Mouse (Mus musculus) hematopoietic stem cell, adult 5-6 weeks (primary cell): ENCODE measurements around the gene Wnt5b. TPM values are rescaled to one million over a fixed set of nuclear protein-coding genes. Genes with fewer than 3 reads are reported as not detected.
A peak's percentile ranks its signal among the peaks of the same experiment; 100 is the strongest.

Source experiments
- ATAC-seq, 2 experiments: fragments of 125-278 bp in 1 of 2; replicated peaks in 1 of 2; 2 replicates each; pipeline ENCODE4 v1.8.0; 2016 to 2017; ENCODE audit warnings: inconsistent platforms in 2 of 2, mild to moderate bottlenecking in 2 of 2, moderate number of reproducible peaks in 2 of 2, low read depth in 1 of 2, moderate TSS enrichment in 1 of 2; ENCODE audit not compliant: low FRiP score in 2 of 2, poor library complexity in 2 of 2, severe bottlenecking in 2 of 2, insufficient read depth in 1 of 2, low TSS enrichment in 1 of 2
- total RNA-seq: library from RNA; stranded (forward); fragments of 172-1452, 232-1000 nt; gene quantifications from 2 replicates; pipeline ENCODE4 v1.2.3, GENCODE M21; 2017

Wnt5b gene
- 0.81 TPM in 1 of 2 replicates, not detected in the other for total RNA-seq

- ATAC-seq: no peak
Measured at GRCm38 (mm10) chr6:119543803-119544517, at the start of gene Wnt5b. Wnt5b (minus strand) TSS chr6:119544347.

GRCm38 (mm10) chr6:119590872-119591271, 46.7 kb upstream of the Wnt5b start:
- ATAC-seq: no peak

GRCm38 (mm10) chr6:119587897-119588296, 43.8 kb upstream of the Wnt5b start:
- no peak for ATAC-seq

- no peak for ATAC-seq
Measured at GRCm38 (mm10) chr6:119587454-119587853, 43.3 kb upstream of the Wnt5b start.

GRCm38 (mm10) chr6:119585652-119586375, 41.7 kb upstream of the Wnt5b start:
- no peak for ATAC-seq

- ATAC-seq: no peak
Measured at GRCm38 (mm10) chr6:119584061-119584460, 39.9 kb upstream of the Wnt5b start.

GRCm38 (mm10) chr6:119583165-119583564, 39.0 kb upstream of the Wnt5b start:
- ATAC-seq: no peak

- ATAC-seq: no peak
Measured at GRCm38 (mm10) chr6:119576706-119577105, 32.6 kb upstream of the Wnt5b start.

- ATAC-seq: no peak
Measured at GRCm38 (mm10) chr6:119575331-119575730, 31.2 kb upstream of the Wnt5b start.

GRCm38 (mm10) chr6:119572296-119572695, 28.1 kb upstream of the Wnt5b start:
- ATAC-seq: no peak

- ATAC-seq: no peak
Measured at GRCm38 (mm10) chr6:119570797-119571196, 26.6 kb upstream of the Wnt5b start.

GRCm38 (mm10) chr6:119568339-119568738, 24.2 kb upstream of the Wnt5b start:
- no peak for ATAC-seq

GRCm38 (mm10) chr6:119565451-119566379, 21.6 kb upstream of the Wnt5b start:
- ATAC-seq: no peak

GRCm38 (mm10) chr6:119562558-119562957, 18.4 kb upstream of the Wnt5b start:
- no peak for ATAC-seq

GRCm38 (mm10) chr6:119558855-119559254, 14.7 kb upstream of the Wnt5b start:
- ATAC-seq: no peak

- ATAC-seq: no peak
Measured at GRCm38 (mm10) chr6:119554439-119554838, 10.3 kb upstream of the Wnt5b start.

- peak in 1 of 2 experiments; percentile 39; a peak in 2 of 4 replicates for ATAC-seq
Measured at GRCm38 (mm10) chr6:119544518-119544864, 344 bp upstream of the Wnt5b start.

GRCm38 (mm10) chr6:119543456-119543802, 718 bp downstream of the Wnt5b start:
- 0 out of 4 replicates have a peak, but pooled peaks of 1 of the 2 experiments have one; percentile 12 for ATAC-seq
